Mouse (Mus musculus) spleen, postnatal 36 days (tissue): Measurements from ENCODE around the gene Adgrb2.

Source experiments
- DNase-seq, 2 experiments: peaks; one replicate each; pipeline ENCODE4 v3.0.0; 2022; ENCODE audit warnings: low spot score in 2 of 2, mixed read lengths in 1 of 2

The Adgrb2 gene

GRCm38 (mm10) chr4:129984421-129985061 is at the start of gene Adgrb2:
TSS of gene Adgrb2 (plus strand) at chr4:129984870.
- DNase-seq, result no peak

GRCm38 (mm10) chr4:129951359-129951821 is 33.3 kb upstream of the Adgrb2 start:
- peak in 1 of 2 experiments; percentile 17 for DNase-seq

GRCm38 (mm10) chr4:129952241-129952810 is 32.3 kb upstream of the Adgrb2 start:
- no peak for DNase-seq

GRCm38 (mm10) chr4:129954527-129954926 is 30.1 kb upstream of the Adgrb2 start:
- no peak for DNase-seq

- peak; percentile 46 to 47 for DNase-seq
Observed at GRCm38 (mm10) chr4:129960180-129960944, 24.3 kb upstream of the Adgrb2 start.

GRCm38 (mm10) chr4:129965294-129965693 is 19.4 kb upstream of the Adgrb2 start:
- DNase-seq, result no peak

GRCm38 (mm10) chr4:129966201-129966600 is 18.5 kb upstream of the Adgrb2 start:
- no peak for DNase-seq

GRCm38 (mm10) chr4:129967024-129968014 is 17.4 kb upstream of the Adgrb2 start:
- DNase-seq, result no peak

GRCm38 (mm10) chr4:129970168-129970567 is 14.5 kb upstream of the Adgrb2 start:
- DNase-seq, result no peak

GRCm38 (mm10) chr4:129970861-129971260 is 13.8 kb upstream of the Adgrb2 start:
- DNase-seq, result no peak

- no peak for DNase-seq
Observed at GRCm38 (mm10) chr4:129971989-129972388, 12.7 kb upstream of the Adgrb2 start.

GRCm38 (mm10) chr4:129974285-129974684 is 10.4 kb upstream of the Adgrb2 start:
- no peak for DNase-seq

GRCm38 (mm10) chr4:129977256-129977655 is 7.4 kb upstream of the Adgrb2 start:
- DNase-seq, result no peak

- no peak for DNase-seq
Observed at GRCm38 (mm10) chr4:129978227-129978626, 6.4 kb upstream of the Adgrb2 start.

GRCm38 (mm10) chr4:129978930-129979329 is 5.7 kb upstream of the Adgrb2 start:
- no peak for DNase-seq

- no peak for DNase-seq
Observed at GRCm38 (mm10) chr4:129981657-129982056, 3.0 kb upstream of the Adgrb2 start.

GRCm38 (mm10) chr4:129983046-129983445 is 1.6 kb upstream of the Adgrb2 start:
- DNase-seq, result no peak

GRCm38 (mm10) chr4:129983764-129984420 is 778 bp upstream of the Adgrb2 start:
- DNase-seq, result peak; percentile 22 to 45

GRCm38 (mm10) chr4:129985161-129985670 is 546 bp downstream of the Adgrb2 start:
- DNase-seq, result no peak

GRCm38 (mm10) chr4:129985671-129986441 is 1.2 kb downstream of the Adgrb2 start:
- peak; percentile 30 to 35 for DNase-seq
